Mouse (Mus musculus): ENCODE measurements around the gene Marco. TPM values are rescaled to one million over a fixed set of nuclear protein-coding genes. Genes with fewer than 3 reads are reported as not detected.

The Marco gene
- not detected in 2 replicates for polyA plus RNA-seq (2014; fragmentation: Nextera tagmentation; extraction: Ambion mirVana)

DNA sequence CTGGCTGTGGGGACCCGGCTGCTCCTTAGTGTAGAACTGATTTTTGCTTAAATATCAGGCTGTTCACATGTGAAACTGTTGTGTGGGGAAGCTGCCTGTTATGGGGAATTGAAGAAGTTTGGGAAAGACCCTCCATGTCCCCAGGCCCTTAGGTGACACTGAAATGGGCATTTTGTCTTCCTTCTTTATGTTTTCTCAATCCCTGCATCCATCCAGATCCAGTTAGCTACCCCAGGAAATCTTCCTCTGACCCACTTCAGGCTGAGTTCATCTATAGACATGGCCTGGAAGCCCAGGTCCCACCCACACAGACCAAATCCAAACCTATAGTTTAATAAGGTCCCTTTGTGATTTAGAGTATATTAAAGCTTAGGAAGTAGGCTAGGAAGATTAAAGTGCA, at the start of gene Marco:
Gene Marco, minus strand, starts transcription at position 101 of the 400 bp plus-strand sequence.
- H3K9me3 ChIP-seq (replicated peaks; ENCODE audit: control insufficient read depth, low read length) = no peaks in the 10 kb centered on the region
- H3K27ac ChIP-seq (ENCODE audit: low read depth, low read length) = no peak within 1 kb of the TSS
- H3K4me1 ChIP-seq (ENCODE audit: control insufficient read depth, insufficient read depth, low read length) = no peaks in the 10 kb centered on the region
- H3K4me2 ChIP-seq = no peak within 1 kb of the TSS
- no peaks in the 10 kb centered on the region for H3K27me3 ChIP-seq (ENCODE audit: control insufficient read depth, insufficient read depth, low read length)
- H3K36me3 ChIP-seq (ENCODE audit: control insufficient read depth, insufficient read depth, low read length) = no peaks in the 10 kb centered on the region
- no peak within 1 kb of the TSS for H3K9ac ChIP-seq (ENCODE audit: low read depth, low read length)
- 52% methylated on average over 1 of the region's 1 CpGs for WGBS (ENCODE audit: insufficient replicate concordance)
- no peak within 1 kb of the TSS for H3K4me3 ChIP-seq (ENCODE audit: low read depth, low read length)
- ATAC-seq (replicated peaks; ENCODE audit: insufficient number of reproducible peaks, low FRiP score, low TSS enrichment) = no peak

DNA sequence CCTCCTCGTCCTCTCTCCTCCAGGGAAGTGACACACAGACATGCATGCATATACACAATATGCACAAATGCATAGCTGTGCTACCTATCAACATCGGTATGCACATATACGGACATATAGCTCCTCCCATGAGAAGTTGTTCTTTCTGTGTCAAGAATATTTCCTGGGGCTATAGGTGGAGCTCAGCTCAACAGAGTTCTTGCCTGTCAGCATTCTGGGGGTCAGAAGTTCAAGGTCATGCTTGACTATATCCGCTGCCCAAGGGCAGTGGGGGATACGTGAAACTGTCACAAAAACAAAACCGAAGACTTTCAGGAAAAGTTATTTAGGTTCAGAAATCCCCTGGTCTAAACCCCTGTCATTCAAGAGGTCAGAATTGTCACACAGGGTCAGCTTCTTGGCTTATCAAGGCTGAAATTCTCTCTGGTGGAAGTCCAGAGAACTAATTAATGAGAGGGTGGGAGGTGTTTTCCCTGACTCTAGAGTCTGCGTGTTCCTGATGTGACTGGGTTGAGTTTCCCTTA, 34.7 kb upstream of the Marco start:
- Histone ChIP-seq H3K9ac (ENCODE audit: low read depth, low read length) (no peak overlapping the region), H3K4me1 (ENCODE audit: control insufficient read depth, insufficient read depth, low read length) (no peaks in the 10 kb centered on the region), H3K27ac (ENCODE audit: low read depth, low read length) (no peak overlapping the region), H3K4me2 (no peak overlapping the region), H3K9me3 (replicated peaks; ENCODE audit: control insufficient read depth, low read length) (no peaks in the 10 kb centered on the region), H3K36me3 (ENCODE audit: control insufficient read depth, insufficient read depth, low read length) (no peaks in the 10 kb centered on the region), H3K4me3 (ENCODE audit: low read depth, low read length) (no peak overlapping the region), H3K27me3 (ENCODE audit: control insufficient read depth, insufficient read depth, low read length) (no peaks in the 10 kb centered on the region)
- 76% methylated on average over 7 of the region's 7 CpGs for WGBS (ENCODE audit: insufficient replicate concordance)
- ATAC-seq (replicated peaks; ENCODE audit: insufficient number of reproducible peaks, low FRiP score, low TSS enrichment) = no peak

DNA sequence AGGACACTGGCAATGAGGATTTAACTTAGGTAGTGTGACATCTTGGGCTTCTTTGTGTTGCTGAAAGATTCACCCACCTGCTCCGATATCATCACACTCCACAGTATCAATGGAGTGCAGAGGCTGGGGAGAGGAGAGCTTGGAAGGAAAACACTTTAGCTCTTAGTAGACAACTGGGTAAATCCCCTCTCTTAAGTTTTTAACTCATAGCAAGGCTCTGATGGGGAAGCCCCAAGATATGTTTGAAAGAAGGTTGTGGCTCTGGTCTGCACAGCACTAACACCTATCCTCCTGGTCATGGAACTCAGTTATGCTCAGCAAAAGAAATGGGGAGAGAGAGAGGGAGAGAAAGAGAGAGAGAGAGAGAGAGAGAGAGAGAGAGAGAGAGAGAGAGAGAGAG, 32.2 kb upstream of the Marco start:
- Histone ChIP-seq H3K27ac (ENCODE audit: low read depth, low read length) (no peak overlapping the region), H3K4me3 (ENCODE audit: low read depth, low read length) (no peak overlapping the region), H3K4me1 (ENCODE audit: control insufficient read depth, insufficient read depth, low read length) (no peaks in the 10 kb centered on the region), H3K4me2 (no peak overlapping the region), H3K36me3 (ENCODE audit: control insufficient read depth, insufficient read depth, low read length) (no peaks in the 10 kb centered on the region), H3K27me3 (ENCODE audit: control insufficient read depth, insufficient read depth, low read length) (0 out of 2 replicates have a peak, but pooled peaks cover 2% of the 10 kb centered on the region), H3K9ac (ENCODE audit: low read depth, low read length) (no peak overlapping the region), H3K9me3 (replicated peaks; ENCODE audit: control insufficient read depth, low read length) (no peaks in the 10 kb centered on the region)
- no peak for ATAC-seq (replicated peaks; ENCODE audit: insufficient number of reproducible peaks, low FRiP score, low TSS enrichment)
- WGBS (ENCODE audit: insufficient replicate concordance) = 72% methylated on average over 1 of the region's 1 CpGs

DNA sequence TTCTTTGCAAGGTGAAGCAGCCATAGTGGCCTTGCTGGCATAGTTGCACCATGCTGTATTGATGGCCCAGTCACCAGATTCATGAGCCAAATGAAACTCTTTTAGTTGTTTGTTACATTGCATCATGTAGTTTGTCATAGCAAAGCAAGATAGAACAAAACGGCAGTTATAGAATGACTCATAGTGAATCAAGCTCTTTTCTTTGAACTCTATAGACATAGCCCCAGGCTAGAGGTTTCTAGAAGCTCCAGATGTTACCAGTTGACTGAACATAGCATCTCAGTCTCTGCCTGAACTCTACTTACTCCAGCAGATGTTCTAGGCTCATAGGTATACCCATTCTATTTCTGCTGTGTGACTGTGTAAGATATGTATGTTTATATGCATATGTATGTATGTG, 31.1 kb upstream of the Marco start:
- H3K9ac ChIP-seq (ENCODE audit: low read depth, low read length) = no peak overlapping the region
- 79% methylated on average over 1 of the region's 1 CpGs for WGBS (ENCODE audit: insufficient replicate concordance)
- H3K27ac ChIP-seq (ENCODE audit: low read depth, low read length) = no peak overlapping the region
- ATAC-seq (replicated peaks; ENCODE audit: insufficient number of reproducible peaks, low FRiP score, low TSS enrichment) = no peak
- no peaks in the 10 kb centered on the region for H3K36me3 ChIP-seq (ENCODE audit: control insufficient read depth, insufficient read depth, low read length)
- H3K4me1 ChIP-seq (ENCODE audit: control insufficient read depth, insufficient read depth, low read length) = no peaks in the 10 kb centered on the region
- H3K27me3 ChIP-seq (ENCODE audit: control insufficient read depth, insufficient read depth, low read length) = 0 out of 2 replicates have a peak, but pooled peaks cover 2% of the 10 kb centered on the region
- no peaks in the 10 kb centered on the region for H3K9me3 ChIP-seq (replicated peaks; ENCODE audit: control insufficient read depth, low read length)
- no peak overlapping the region for H3K4me3 ChIP-seq (ENCODE audit: low read depth, low read length)
- H3K4me2 ChIP-seq = no peak overlapping the region

DNA sequence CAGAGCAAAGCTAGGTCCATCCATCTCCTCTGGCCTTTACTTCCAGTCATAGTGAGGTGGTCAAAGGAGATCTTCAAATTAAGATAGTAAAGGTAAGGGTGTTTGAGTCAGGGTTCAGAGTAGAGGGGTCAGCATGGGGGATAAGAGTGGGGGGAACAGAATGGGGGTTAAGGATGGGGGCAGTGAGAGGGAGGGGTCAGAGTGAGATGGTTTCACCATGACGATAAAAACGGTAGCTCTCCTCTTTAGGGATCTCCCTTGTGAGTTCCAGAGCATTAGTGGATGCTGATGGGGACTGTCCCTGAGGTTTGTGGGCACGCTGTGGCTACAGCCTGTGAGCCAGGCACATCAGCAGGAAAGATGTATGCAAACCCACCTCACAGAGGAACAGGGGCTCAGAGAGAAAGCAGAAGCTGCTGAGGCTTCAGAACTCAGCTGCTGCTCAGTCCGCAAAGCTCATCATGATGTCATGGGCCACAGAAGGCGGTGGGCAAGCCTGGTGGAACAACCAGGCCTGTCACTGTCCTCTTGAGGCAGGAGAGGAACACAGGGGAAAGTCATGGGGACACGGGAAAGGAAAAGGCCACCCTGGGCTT, 27.6 kb upstream of the Marco start:
- H3K4me2 ChIP-seq = no peak overlapping the region
- no peak overlapping the region for H3K4me3 ChIP-seq (ENCODE audit: low read depth, low read length)
- no peak overlapping the region for H3K9ac ChIP-seq (ENCODE audit: low read depth, low read length)
- no peaks in the 10 kb centered on the region for H3K9me3 ChIP-seq (replicated peaks; ENCODE audit: control insufficient read depth, low read length)
- H3K27ac ChIP-seq (ENCODE audit: low read depth, low read length) = no peak overlapping the region
- ATAC-seq (replicated peaks; ENCODE audit: insufficient number of reproducible peaks, low FRiP score, low TSS enrichment) = no peak
- H3K36me3 ChIP-seq (ENCODE audit: control insufficient read depth, insufficient read depth, low read length) = no peaks in the 10 kb centered on the region
- 0 out of 2 replicates have a peak, but pooled peaks cover 2% of the 10 kb centered on the region for H3K27me3 ChIP-seq (ENCODE audit: control insufficient read depth, insufficient read depth, low read length)
- WGBS (ENCODE audit: insufficient replicate concordance) = 67% methylated on average over 6 of the region's 6 CpGs
- no peaks in the 10 kb centered on the region for H3K4me1 ChIP-seq (ENCODE audit: control insufficient read depth, insufficient read depth, low read length)

DNA sequence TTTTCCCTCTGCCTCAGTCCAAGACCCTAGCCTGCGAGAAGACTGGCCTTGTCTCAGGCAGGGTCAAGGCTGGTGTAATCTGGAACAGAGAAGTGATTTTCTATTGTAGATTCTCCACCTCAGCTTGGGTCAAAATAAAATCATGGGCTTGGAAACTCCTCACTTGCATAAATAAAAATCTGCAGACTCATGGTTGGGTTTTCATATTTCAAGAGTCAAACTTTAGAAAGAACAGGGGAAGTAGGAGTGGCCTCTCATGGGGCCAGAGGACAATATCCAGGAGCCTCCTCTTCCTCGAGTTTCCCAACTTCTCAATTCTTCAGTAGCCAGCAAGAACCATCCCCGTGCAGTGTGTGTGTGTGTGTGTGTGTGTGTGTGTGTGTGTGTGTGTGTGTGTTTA, 26.9 kb upstream of the Marco start:
- H3K36me3 ChIP-seq (ENCODE audit: control insufficient read depth, insufficient read depth, low read length) = no peaks in the 10 kb centered on the region
- no peak overlapping the region for H3K4me2 ChIP-seq
- no peak overlapping the region for H3K9ac ChIP-seq (ENCODE audit: low read depth, low read length)
- no peak for ATAC-seq (replicated peaks; ENCODE audit: insufficient number of reproducible peaks, low FRiP score, low TSS enrichment)
- H3K27me3 ChIP-seq (ENCODE audit: control insufficient read depth, insufficient read depth, low read length) = 0 out of 2 replicates have a peak, but pooled peaks cover 2% of the 10 kb centered on the region
- no peaks in the 10 kb centered on the region for H3K4me1 ChIP-seq (ENCODE audit: control insufficient read depth, insufficient read depth, low read length)
- WGBS (ENCODE audit: insufficient replicate concordance) = 68% methylated on average over 3 of the region's 3 CpGs
- H3K27ac ChIP-seq (ENCODE audit: low read depth, low read length) = no peak overlapping the region
- no peaks in the 10 kb centered on the region for H3K9me3 ChIP-seq (replicated peaks; ENCODE audit: control insufficient read depth, low read length)
- H3K4me3 ChIP-seq (ENCODE audit: low read depth, low read length) = no peak overlapping the region

DNA sequence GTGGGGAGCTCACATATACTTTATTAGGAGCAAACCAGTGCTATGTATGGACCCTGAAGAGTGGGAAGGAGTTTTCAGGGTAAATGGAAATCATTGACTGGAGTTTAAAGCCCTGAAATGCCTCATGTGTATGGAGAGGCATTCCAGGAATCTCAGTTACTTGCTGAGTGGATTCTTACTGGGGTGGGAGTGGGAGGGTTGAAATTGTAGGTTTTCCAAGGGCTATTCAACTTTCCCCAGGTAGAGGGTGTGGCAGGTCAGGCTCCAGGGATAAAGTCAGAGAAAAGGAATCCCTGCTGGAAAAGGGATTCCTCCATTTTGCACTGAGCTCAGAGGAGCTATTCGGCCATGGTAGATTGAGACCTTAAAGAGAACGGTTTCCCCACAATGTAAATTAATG, 25.1 kb upstream of the Marco start:
- no peaks in the 10 kb centered on the region for H3K36me3 ChIP-seq (ENCODE audit: control insufficient read depth, insufficient read depth, low read length)
- no peaks in the 10 kb centered on the region for H3K9me3 ChIP-seq (replicated peaks; ENCODE audit: control insufficient read depth, low read length)
- H3K4me2 ChIP-seq = no peak overlapping the region
- WGBS (ENCODE audit: insufficient replicate concordance) = 80% methylated on average over 2 of the region's 2 CpGs
- no peak overlapping the region for H3K27ac ChIP-seq (ENCODE audit: low read depth, low read length)
- H3K4me1 ChIP-seq (ENCODE audit: control insufficient read depth, insufficient read depth, low read length) = no peaks in the 10 kb centered on the region
- 0 out of 2 replicates have a peak, but pooled peaks cover 2% of the 10 kb centered on the region for H3K27me3 ChIP-seq (ENCODE audit: control insufficient read depth, insufficient read depth, low read length)
- no peak overlapping the region for H3K9ac ChIP-seq (ENCODE audit: low read depth, low read length)
- H3K4me3 ChIP-seq (ENCODE audit: low read depth, low read length) = no peak overlapping the region
- no peak for ATAC-seq (replicated peaks; ENCODE audit: insufficient number of reproducible peaks, low FRiP score, low TSS enrichment)

DNA sequence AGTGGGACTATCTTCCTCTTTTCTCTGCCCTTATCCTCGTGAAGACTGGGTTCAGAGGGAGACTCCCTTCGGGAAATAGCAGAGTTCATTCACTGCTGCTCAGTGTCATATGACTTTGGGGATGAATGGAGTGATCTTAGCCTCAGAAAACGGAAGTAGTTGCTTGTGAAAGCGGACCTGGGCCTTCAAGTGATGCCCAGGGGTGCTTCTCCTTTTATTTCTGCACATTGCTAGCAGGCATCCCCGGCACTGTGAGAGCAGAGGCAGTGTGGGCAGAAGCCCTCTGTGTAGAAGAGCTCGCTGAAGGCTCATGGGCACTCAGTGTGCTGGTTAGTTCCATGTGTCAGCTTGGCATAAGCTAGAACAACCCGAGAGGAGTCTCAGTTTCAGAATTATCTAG, 12.8 kb upstream of the Marco start:
- no peaks in the 10 kb centered on the region for H3K9me3 ChIP-seq (replicated peaks; ENCODE audit: control insufficient read depth, low read length)
- no peak for ATAC-seq (replicated peaks; ENCODE audit: insufficient number of reproducible peaks, low FRiP score, low TSS enrichment)
- no peaks in the 10 kb centered on the region for H3K27me3 ChIP-seq (ENCODE audit: control insufficient read depth, insufficient read depth, low read length)
- H3K9ac ChIP-seq (ENCODE audit: low read depth, low read length) = no peak overlapping the region
- no peak overlapping the region for H3K4me2 ChIP-seq
- H3K4me1 ChIP-seq (ENCODE audit: control insufficient read depth, insufficient read depth, low read length) = no peaks in the 10 kb centered on the region
- H3K27ac ChIP-seq (ENCODE audit: low read depth, low read length) = no peak overlapping the region
- WGBS (ENCODE audit: insufficient replicate concordance) = 67% methylated on average over 7 of the region's 7 CpGs
- no peak overlapping the region for H3K4me3 ChIP-seq (ENCODE audit: low read depth, low read length)
- no peaks in the 10 kb centered on the region for H3K36me3 ChIP-seq (ENCODE audit: control insufficient read depth, insufficient read depth, low read length)

DNA sequence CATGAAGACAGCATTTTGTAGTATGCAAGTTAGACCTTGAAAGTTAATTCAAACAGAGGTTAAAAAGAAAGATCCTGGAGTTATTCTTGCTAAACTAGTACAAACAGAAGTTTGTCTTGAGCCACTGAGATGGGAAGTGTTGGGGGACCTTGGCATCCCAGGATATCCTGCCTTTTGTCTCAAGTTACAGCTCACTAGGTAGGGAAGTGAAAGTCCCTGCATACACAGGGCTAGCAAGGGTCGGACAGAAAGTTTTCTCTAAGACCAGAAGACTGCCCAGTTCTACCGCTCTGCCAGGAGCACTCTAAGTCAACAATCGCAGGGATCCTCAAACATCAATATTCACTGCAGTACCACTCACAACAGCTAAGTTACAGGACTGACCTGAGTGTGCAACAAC, 5.5 kb upstream of the Marco start:
- ATAC-seq (replicated peaks; ENCODE audit: insufficient number of reproducible peaks, low FRiP score, low TSS enrichment) = no peak
- H3K27ac ChIP-seq (ENCODE audit: low read depth, low read length) = no peak overlapping the region
- no peak overlapping the region for H3K4me3 ChIP-seq (ENCODE audit: low read depth, low read length)
- no peaks in the 10 kb centered on the region for H3K9me3 ChIP-seq (replicated peaks; ENCODE audit: control insufficient read depth, low read length)
- no peak overlapping the region for H3K9ac ChIP-seq (ENCODE audit: low read depth, low read length)
- no peaks in the 10 kb centered on the region for H3K36me3 ChIP-seq (ENCODE audit: control insufficient read depth, insufficient read depth, low read length)
- WGBS (ENCODE audit: insufficient replicate concordance) = 68% methylated on average over 3 of the region's 3 CpGs
- H3K27me3 ChIP-seq (ENCODE audit: control insufficient read depth, insufficient read depth, low read length) = no peaks in the 10 kb centered on the region
- H3K4me1 ChIP-seq (ENCODE audit: control insufficient read depth, insufficient read depth, low read length) = no peaks in the 10 kb centered on the region
- H3K4me2 ChIP-seq = no peak overlapping the region

Measured in heart, embryonic 11.5 days (tissue).